Mouse (Mus musculus) neural tube, embryonic 15.5 days (tissue): ENCODE measurements at regions not wholly inside any gene's neighbourhood (a gene's known extent, or its start where the extent isn't known, plus 50 kb on each side); places are given as distances from the start of the nearest gene placed in this dataset.
"Not testable (repeated sequence)": the region's sequence is repeated elsewhere in the genome, so short reads cannot be mapped to it uniquely, and the experiment has no call there.

Experiments used
- ATAC-seq: fragments of 200-750 bp; cut with Nextera tagmentation; 2 replicates; pipeline ENCODE4 v1.8.0; 2017; ENCODE audit warnings: mild to moderate bottlenecking, moderate TSS enrichment, moderate library complexity; ENCODE audit not compliant: low FRiP score
- H3K27ac ChIP-seq: fragments of 300-500 bp; sonication (generic); replicated peaks from 2 replicates; pipeline ENCODE4 v1.5.1; 2015; ENCODE audit warnings: mild to moderate bottlenecking, inconsistent platforms
- H3K27me3 ChIP-seq: fragments of 300-500 bp; sonication (generic); replicated peaks from 2 replicates; pipeline ENCODE4 v1.6.1; 2015; ENCODE audit warnings: inconsistent platforms
- H3K36me3 ChIP-seq: fragments of 300-500 bp; sonication (generic); 2 replicates; pipeline ENCODE4 v1.6.1; 2015; ENCODE audit warnings: inconsistent platforms
- H3K4me1 ChIP-seq: fragments of 300-500 bp; sonication (generic); 2 replicates; pipeline ENCODE4 v1.6.1; 2015; ENCODE audit warnings: inconsistent platforms
- H3K4me2 ChIP-seq: fragments of 300-500 bp; sonication (generic); 2 replicates; pipeline ENCODE4 v1.6.1; 2015; ENCODE audit warnings: inconsistent platforms, mild to moderate bottlenecking, moderate library complexity
- H3K4me3 ChIP-seq: fragments of 300-500 bp; sonication (generic); replicated peaks from 2 replicates; pipeline ENCODE4 v1.5.1; 2015; ENCODE audit warnings: mild to moderate bottlenecking, inconsistent platforms
- H3K9ac ChIP-seq: fragments of 300-500 bp; sonication (generic); replicated peaks from 2 replicates; pipeline ENCODE4 v1.6.1; 2015; ENCODE audit warnings: mild to moderate bottlenecking, inconsistent platforms
- H3K9me3 ChIP-seq: fragments of 300-500 bp; sonication (generic); replicated peaks from 2 replicates; pipeline ENCODE4 v1.6.1; 2016; ENCODE audit warnings: inconsistent platforms
- WGBS: fragments of 180-500 bp; shearing (Covaris S2); methylation state at CpG from one replicate; pipeline ENCODE4 v1.1.7; 2015; ENCODE audit warnings: mixed read lengths; 5-methylcytosine and 5-hydroxymethylcytosine counted together

- WGBS = 89% methylated on average over 4 of the region's 4 CpGs
- Histone ChIP-seq H3K27ac (no peak overlapping the region), H3K4me3 (no peak overlapping the region), H3K9ac (no peak overlapping the region), H3K4me1 (no peaks in the 10 kb centered on the region), H3K36me3 (no peaks in the 10 kb centered on the region), H3K9me3 (no peaks in the 10 kb centered on the region), H3K4me2 (no peak overlapping the region), H3K27me3 (no peaks in the 10 kb centered on the region)
- no peak for ATAC-seq
Measured at GRCm38 (mm10) chr10:103958183-103958582, 184.6 kb upstream of the Gm21293 start.

DNA sequence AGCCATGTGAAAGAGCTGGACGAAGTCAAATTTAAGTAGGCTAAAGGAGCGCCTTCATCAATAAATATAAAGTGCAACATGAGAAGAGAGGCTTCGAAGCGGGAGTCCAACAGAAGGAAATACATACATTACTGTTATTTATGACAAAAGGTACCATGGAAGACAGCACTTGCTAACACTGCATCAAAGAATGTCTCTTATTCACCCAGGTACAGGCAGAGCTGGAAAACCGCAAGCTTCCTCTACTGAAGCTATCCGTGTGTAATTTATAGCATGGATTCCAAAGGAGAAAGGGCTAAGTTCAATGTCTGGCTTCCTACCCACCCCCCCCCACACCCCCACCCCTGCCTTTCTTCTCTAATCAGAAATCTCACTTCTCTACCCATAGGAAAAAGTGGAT, 166.7 kb upstream of the Gm21293 start:
- Histone ChIP-seq H3K27me3 (no peaks in the 10 kb centered on the region), H3K36me3 (no peaks in the 10 kb centered on the region), H3K9ac (no peak overlapping the region), H3K9me3 (no peaks in the 10 kb centered on the region), H3K27ac (no peak overlapping the region), H3K4me2 (no peak overlapping the region), H3K4me1 (no peaks in the 10 kb centered on the region), H3K4me3 (no peak overlapping the region)
- WGBS = 83% methylated on average over 6 of the region's 6 CpGs
- no peak for ATAC-seq

- no peaks in the 10 kb centered on the region for H3K36me3 ChIP-seq
- no peaks in the 10 kb centered on the region for H3K9me3 ChIP-seq
- WGBS = 56% methylated on average over 1 of the region's 1 CpGs
- H3K27me3 ChIP-seq = no peaks in the 10 kb centered on the region
- no peak overlapping the region for H3K9ac ChIP-seq
- no peak overlapping the region for H3K4me2 ChIP-seq
- ATAC-seq = no peak
- no peaks in the 10 kb centered on the region for H3K4me1 ChIP-seq
- H3K4me3 ChIP-seq = no peak overlapping the region
- no peak overlapping the region for H3K27ac ChIP-seq
Measured at GRCm38 (mm10) chr10:103984287-103984956, 158.4 kb upstream of the Gm21293 start.

- Histone ChIP-seq H3K4me2 (no peak overlapping the region), H3K4me3 (no peak overlapping the region), H3K27ac (no peak overlapping the region), H3K9me3 (no peaks in the 10 kb centered on the region), H3K4me1 (no peaks in the 10 kb centered on the region), H3K36me3 (no peaks in the 10 kb centered on the region), H3K27me3 (no peaks in the 10 kb centered on the region), H3K9ac (no peak overlapping the region)
- no peak for ATAC-seq
Measured at GRCm38 (mm10) chr10:104019540-104019939, 123.2 kb upstream of the Gm21293 start.

DNA sequence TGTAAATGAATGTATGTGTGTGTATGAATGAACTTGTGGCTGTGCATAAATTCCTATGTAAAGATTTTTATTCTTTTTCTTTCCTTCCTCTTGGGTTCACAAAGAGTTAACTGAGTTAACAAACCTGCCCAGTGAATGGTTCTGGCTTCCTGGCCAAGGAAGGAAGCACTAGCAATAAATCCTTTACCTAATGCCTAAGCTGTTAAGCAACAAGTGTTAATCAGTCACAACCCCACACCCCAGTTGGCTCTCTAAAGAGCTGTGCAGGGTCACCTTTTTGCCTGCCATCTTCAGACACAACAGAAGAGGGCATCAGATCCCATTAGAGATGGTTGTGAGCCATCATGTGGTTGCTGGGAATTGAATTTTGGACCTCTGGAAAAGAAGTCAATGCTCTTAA, 121.2 kb upstream of the Gm21293 start:
- ATAC-seq = no peak
- Histone ChIP-seq H3K9me3 (no peaks in the 10 kb centered on the region), H3K27ac (no peak overlapping the region), H3K4me3 (no peak overlapping the region), H3K9ac (no peak overlapping the region), H3K4me2 (no peak overlapping the region), H3K27me3 (no peaks in the 10 kb centered on the region), H3K36me3 (no peaks in the 10 kb centered on the region), H3K4me1 (no peaks in the 10 kb centered on the region)

- no peak overlapping the region for H3K27ac ChIP-seq
- H3K36me3 ChIP-seq = no peaks in the 10 kb centered on the region
- no peaks in the 10 kb centered on the region for H3K9me3 ChIP-seq
- H3K4me1 ChIP-seq = no peaks in the 10 kb centered on the region
- ATAC-seq = no peak
- H3K9ac ChIP-seq = no peak overlapping the region
- no peak overlapping the region for H3K4me3 ChIP-seq
- no peak overlapping the region for H3K4me2 ChIP-seq
- H3K27me3 ChIP-seq = no peaks in the 10 kb centered on the region
- WGBS = 65% methylated on average over 1 of the region's 1 CpGs
Measured at GRCm38 (mm10) chr10:104028162-104028561, 114.6 kb upstream of the Gm21293 start.

DNA sequence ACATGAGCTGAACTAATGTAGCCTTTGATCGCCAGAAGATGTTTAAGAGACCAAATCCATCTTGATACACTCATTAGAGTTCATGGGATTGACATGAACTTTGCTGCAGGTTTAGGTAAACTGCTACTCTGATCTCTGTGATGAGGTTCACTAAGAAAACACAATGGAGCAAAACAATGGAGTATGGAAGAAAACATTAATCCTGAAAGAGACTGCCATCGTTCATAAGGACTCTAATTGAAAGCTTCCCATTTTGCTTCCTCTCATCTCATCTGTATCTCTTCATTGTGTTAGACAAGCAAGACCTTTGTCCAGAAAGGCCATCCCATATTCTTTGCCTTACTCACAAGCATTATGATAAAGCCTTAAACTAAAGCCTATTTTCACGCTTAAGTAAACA, 110.0 kb upstream of the Gm21293 start:
- no peak for ATAC-seq
- H3K36me3 ChIP-seq = no peaks in the 10 kb centered on the region
- H3K4me1 ChIP-seq = no peaks in the 10 kb centered on the region
- no peaks in the 10 kb centered on the region for H3K27me3 ChIP-seq
- no peak overlapping the region for H3K4me3 ChIP-seq
- no peaks in the 10 kb centered on the region for H3K9me3 ChIP-seq
- 81% methylated on average over 3 of the region's 3 CpGs for WGBS
- H3K4me2 ChIP-seq = no peak overlapping the region
- H3K9ac ChIP-seq = no peak overlapping the region
- H3K27ac ChIP-seq = no peak overlapping the region

DNA sequence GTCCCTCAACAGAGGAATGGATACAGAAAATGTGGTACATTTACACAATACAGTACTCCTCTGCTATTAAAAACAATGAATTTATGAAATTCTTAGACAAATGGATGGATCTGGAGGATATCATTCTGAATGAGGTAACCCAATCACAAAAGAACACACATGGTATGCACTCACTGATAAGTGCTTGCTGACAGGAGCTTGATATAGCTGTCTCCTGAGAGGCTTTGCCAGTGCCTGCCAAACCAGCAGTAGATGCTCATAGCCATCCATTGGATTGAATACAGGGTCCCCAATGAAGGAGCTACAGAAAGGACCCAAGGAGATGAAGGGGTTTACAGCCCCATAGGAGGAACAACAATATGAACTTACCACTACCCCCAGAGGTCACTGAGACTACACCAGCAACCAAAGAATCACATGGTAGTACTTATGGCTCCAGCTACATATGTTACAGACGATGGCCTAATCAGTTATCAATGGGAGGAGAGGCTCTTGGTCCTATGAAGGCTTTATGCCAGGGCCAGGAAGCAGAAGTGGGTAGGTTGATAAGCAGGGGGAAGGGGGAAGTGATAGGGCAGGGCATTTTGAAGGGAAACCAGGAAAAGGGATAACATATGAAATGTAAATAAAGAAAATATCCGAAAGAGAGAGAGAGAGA, 100.9 kb upstream of the Gm21293 start:
- WGBS = 91% methylated on average over 2 of the region's 2 CpGs
- not testable (repeated sequence) for H3K27ac ChIP-seq, ATAC-seq, H3K4me3 ChIP-seq, H3K4me2 ChIP-seq, H3K27me3 ChIP-seq, H3K9me3 ChIP-seq, H3K4me1 ChIP-seq, H3K9ac ChIP-seq, H3K36me3 ChIP-seq

- H3K4me3 ChIP-seq = no peak overlapping the region
- H3K4me1 ChIP-seq = no peaks in the 10 kb centered on the region
- H3K9ac ChIP-seq = no peak overlapping the region
- H3K27me3 ChIP-seq = no peaks in the 10 kb centered on the region
- H3K36me3 ChIP-seq = no peaks in the 10 kb centered on the region
- no peak overlapping the region for H3K27ac ChIP-seq
- 86% methylated on average over 1 of the region's 1 CpGs for WGBS
- H3K4me2 ChIP-seq = no peak overlapping the region
- H3K9me3 ChIP-seq = no peaks in the 10 kb centered on the region
- ATAC-seq = no peak
Measured at GRCm38 (mm10) chr10:104042387-104042775, 100.4 kb upstream of the Gm21293 start.

GRCm38 (mm10) chr10:104043569-104043968, 99.2 kb upstream of the Gm21293 start:
- Histone ChIP-seq H3K9ac (no peak overlapping the region), H3K4me3 (no peak overlapping the region), H3K4me2 (no peak overlapping the region), H3K9me3 (no peaks in the 10 kb centered on the region), H3K27me3 (no peaks in the 10 kb centered on the region), H3K27ac (no peak overlapping the region), H3K36me3 (no peaks in the 10 kb centered on the region), H3K4me1 (no peaks in the 10 kb centered on the region)
- WGBS = 81% methylated on average over 1 of the region's 1 CpGs
- ATAC-seq = no peak
